Mouse (Mus musculus) olfactory bulb, adult 2 months (tissue): ENCODE measurements around the gene Tnrc6c.

ENCODE experiments used
- CTCF ChIP-seq: fragments of 200-500 bp; IDR thresholded peaks from 2 replicates; pipeline ENCODE4 v1.5.1; 2012; ENCODE audit warnings: low read depth, mild to moderate bottlenecking, low read length, moderate library complexity; ENCODE audit not compliant: insufficient read depth
- POLR2A ChIP-seq: fragments of 200-500 bp; IDR thresholded peaks from 2 replicates; pipeline ENCODE4 v1.6.1; 2012; ENCODE audit warnings: mild to moderate bottlenecking, low read depth, low read length, moderate library complexity; ENCODE audit not compliant: insufficient read depth

DNA sequence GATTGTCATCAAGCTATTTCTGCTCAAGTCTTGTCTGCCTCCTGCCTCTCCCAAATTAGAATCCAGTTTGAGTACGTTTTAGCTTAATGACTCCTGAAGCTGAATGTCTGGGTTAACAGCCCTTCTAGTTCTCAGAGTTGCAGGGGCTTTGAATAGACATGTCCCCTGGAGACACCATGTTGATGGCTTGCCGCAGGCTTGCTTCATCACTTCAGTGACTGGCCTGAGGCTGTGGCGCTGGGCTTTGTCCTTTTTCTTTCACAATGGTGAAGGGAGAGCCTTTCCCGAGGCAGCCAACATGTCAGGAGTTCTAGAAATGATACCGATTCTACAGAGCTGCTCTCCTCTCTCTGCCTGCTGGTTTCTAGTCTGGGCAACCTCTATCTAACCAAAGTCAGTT lies 30.6 kb downstream of the Tnrc6c start:
- TF ChIP-seq CTCF (no peak), POLR2A (no peak)
